Mouse (Mus musculus) small intestine, adult 2 months (tissue): ENCODE measurements around the gene Pla1a.

ENCODE experiments used
- CTCF ChIP-seq: fragments of 200-500 bp; IDR thresholded peaks from 2 replicates; pipeline ENCODE4 v1.5.1; 2012; ENCODE audit warnings: low read depth, mild to moderate bottlenecking, control low read depth, inconsistent platforms, low read length, moderate library complexity, mixed read lengths; ENCODE audit not compliant: insufficient replicate concordance, insufficient read length; ENCODE audit errors: extremely low read depth
- POLR2A ChIP-seq: fragments of 200-500 bp; IDR thresholded peaks from 2 replicates; pipeline ENCODE4 v1.6.1; 2012; ENCODE audit warnings: low read depth, mild to moderate bottlenecking, control low read depth, inconsistent platforms, low read length, moderate library complexity

DNA sequence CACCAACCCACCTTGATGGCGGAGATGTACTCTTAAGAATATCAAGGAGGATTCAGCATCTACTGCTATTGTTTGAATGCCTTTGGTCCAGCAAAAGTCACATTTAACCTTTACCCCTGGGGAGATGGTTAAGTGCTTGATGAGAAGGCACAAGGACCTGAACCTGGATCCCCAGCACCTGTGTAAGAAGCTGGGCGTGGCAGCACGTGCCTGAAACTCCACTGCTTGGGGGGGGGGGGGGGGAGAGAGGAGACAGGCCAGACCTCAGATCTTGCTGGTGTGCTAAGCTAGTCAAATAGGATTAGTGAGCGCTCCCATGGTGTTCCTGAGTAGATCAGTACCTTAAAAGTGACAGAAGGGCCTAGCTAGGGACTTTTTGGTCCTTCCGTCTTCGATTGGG, 31.5 kb downstream of the Pla1a start:
- no peak for TF ChIP-seq CTCF
- no peak for TF ChIP-seq POLR2A
